Mouse (Mus musculus): Measurements from ENCODE around the gene Myadml2. TPM values are rescaled to one million over a fixed set of nuclear protein-coding genes. Genes with fewer than 3 reads are reported as not detected.

The Myadml2 gene
- polyA plus RNA-seq (2012; fragmentation: generic; extraction: Trizol) = not detected

DNA sequence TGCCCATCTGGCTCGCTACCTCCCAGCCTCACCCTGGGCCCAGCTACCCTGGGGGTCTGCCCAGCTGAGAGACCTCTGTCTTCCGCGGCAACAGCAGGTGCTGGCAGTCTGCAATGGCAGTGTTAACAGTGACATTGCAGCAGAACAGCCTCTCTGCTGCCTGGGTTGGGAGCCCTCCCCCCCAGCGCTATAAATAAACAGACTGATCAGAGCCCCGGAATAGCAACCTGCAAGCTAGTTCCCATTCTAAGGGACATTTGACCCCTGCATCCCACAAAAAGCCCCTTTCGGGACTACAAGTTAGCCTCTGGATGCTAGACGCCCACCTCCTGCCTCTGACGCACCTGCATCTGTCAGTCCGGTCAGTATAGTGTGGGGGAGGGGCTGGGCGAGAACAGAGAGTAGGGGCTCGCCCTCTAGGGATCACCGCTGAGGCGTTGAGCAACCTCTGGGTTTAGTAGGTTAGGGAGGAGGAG lies at the start of gene Myadml2:
Myadml2 (minus strand) TSS at position 158 of the 476 bp plus-strand sequence.

DNA sequence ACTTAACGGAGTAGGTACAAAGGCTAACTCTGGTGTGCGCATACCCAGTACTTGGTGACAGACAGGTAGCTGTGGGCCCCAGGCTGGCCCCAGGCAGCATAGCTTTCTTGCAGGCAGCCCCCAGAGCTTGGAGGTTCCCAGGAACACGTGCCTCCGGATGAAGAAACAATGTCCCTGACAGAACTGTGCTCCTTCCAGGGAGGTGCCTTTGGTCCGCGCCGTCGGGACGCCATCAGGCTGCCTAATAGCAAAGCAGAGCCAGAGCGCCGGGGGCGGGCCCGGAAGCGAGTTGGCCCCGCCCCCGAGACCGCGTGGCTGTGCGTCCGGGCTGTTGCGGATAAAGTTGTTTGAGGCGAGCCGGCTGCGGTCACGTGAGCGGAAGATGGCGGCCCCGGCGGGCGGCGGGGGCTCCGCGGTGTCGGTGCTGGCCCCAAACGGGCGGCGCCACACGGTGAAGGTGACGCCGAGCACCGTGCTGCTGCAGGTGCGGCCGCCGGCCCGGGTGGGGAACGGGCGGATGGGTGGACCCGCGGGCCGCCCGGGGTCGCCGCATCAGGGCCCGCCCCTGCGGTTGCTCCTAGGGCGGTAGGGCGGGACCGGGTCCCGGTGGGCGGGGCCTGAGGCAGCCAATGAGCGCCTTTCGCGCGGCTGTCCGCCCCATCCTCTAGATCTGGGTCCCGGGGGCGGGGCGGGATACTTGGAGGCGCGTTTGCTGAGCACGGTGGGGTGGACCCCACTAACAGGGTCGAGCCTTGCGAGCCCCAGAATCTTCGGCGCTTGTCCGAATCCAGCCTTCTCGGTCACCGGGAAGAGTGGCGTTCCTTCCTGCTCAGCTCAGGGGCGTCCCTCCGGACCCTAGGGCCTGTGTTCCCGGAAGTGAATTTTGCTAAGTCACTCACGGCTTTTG lies 25.0 kb upstream of the Myadml2 start, which contains the start of gene Aspscr1:
Aspscr1 (plus strand) TSS at position 287 of the 907 bp plus-strand sequence.

DNA sequence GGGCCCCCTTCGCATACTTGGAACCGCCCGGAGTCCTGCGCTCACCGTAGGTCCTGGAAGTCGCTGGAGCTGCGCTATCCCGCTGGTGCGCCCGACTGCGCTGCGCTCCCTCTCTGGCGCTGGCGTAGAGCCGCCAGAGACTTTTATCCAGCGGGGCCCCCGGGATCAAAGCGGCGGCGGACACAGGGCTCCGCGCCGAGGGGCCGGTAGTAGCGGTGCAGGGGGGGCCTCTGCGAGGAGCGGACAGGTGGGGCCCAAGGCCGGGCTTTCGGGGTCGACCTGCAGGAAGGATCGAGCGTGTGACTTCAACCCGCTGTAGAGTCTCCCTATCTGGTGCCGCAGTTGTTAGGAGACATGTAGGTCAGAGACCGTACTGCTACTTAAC lies 13.1 kb upstream of the Myadml2 start, which contains the start of gene Notum:
Notum (minus strand) TSS at position 100 of the 385 bp plus-strand sequence.

DNA sequence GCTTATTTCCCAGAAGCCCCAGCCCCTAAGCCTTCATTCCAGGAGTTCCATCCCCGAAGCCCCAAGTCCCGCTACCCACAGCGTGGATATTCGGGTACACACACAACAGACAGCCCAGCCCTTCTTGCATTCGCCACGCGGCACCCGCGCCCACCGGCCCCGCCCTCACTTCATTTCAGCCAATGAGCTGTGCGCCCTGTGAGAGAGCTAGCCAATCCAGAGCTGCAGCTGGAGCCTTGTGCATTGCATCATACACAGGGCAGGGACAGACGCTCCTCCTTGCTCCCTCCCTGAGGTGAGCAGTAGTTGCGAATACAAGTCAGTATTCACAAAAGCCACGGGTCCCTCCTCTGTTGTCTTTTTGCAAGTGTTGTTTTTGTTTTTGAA lies 4.4 kb downstream of the Myadml2 start, which contains the start of gene Pycr1:
Pycr1 (minus strand) TSS at position 169 of the 387 bp plus-strand sequence.

DNA sequence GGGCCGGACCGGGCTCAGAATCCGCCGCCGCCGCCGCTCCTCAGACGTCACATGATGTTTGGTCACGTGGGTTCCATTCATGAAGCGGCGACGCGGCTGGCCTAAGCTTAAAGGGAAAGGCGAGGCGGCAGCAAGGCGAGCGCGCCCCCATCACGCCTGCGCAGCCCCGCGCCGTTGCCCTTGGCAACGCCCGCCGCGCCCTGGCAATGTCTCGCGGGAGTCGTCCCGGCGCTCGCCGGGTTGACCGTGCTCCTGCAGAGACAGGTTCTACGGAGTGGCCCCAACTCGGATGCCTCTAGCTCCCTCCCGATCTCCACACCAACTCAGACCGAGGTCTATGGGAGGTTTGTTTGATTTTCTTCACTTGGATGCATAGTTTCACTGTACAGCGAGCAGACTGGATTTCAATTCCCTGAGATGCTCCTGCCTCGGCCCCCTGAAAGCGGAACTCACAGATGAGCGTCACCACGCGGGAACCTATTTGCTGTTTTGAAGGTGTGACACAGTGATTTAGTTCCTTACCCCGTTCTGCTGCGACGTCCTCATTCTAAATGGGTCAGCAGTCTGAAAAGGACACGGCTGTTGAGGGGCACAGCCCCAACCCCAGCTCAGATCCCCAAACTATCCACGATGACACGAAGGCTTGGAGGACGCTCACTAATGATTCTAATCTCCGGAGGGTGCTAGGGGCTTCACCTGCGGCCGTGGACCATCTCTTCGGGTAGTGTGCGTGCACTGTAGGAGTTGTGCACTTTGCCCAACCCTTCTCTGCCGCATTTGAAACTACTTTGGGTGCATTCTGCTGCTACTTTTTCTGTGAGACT lies 14.2 kb downstream of the Myadml2 start, which contains the start of gene Mafg:
Mafg (minus strand) TSS at position 81 of the 824 bp plus-strand sequence.

GRCm38 (mm10) chr11:120625152-120625775 lies 22.7 kb downstream of the Myadml2 start, which contains the start of gene Sirt7:
Sirt7 (minus strand) TSS chr11:120625240.

GRCm38 (mm10) chr11:120617519-120618112 lies 30.3 kb downstream of the Myadml2 start, which contains the start of gene Pcyt2:
Pcyt2 (minus strand) TSS chr11:120617936.

GRCm38 (mm10) chr11:120608241-120609034 lies 39.5 kb downstream of the Myadml2 start, which contains the start of gene Npb:
Npb (plus strand) TSS chr11:120608477.

GRCm38 (mm10) chr11:120598283-120598989 lies 49.5 kb downstream of the Myadml2 start, which contains the start of the genes Alyref and Anapc11:
Alyref (minus strand) TSS chr11:120598365.
Anapc11 (plus strand) TSS chr11:120598421.

Other genes with a start within 250 kb of the Myadml2 start
- gene Nploc4, start 210.4 kb downstream of the Myadml2 start, polyA plus RNA-seq (2012; fragmentation: generic; extraction: Trizol) = 10 to 100 TPM; 34.7 to 46.1 TPM
- gene Tspan10, start 205.5 kb downstream of the Myadml2 start, polyA plus RNA-seq (2012; fragmentation: generic; extraction: Trizol) = under 1 TPM in 1 of 2 experiments, not detected in 1; 0.02 TPM
- gene Pde6g, start 194.7 kb downstream of the Myadml2 start, polyA plus RNA-seq (2012; fragmentation: generic; extraction: Trizol) = 1 to 10 TPM in 1 of 2 experiments, under 1 TPM in 1; 0.06 to 1.0 TPM
- gene Oxld1, start 190.1 kb downstream of the Myadml2 start, polyA plus RNA-seq (2012; fragmentation: generic; extraction: Trizol) = 10 to 100 TPM; 18.6 to 34.7 TPM
- gene Ccdc137, start 190.0 kb downstream of the Myadml2 start, polyA plus RNA-seq (2012; fragmentation: generic; extraction: Trizol) = 10 to 100 TPM in 1 of 2 experiments, 1 to 10 TPM in 1; 7.9 to 22.4 TPM
- gene Arl16, start 180.6 kb downstream of the Myadml2 start, polyA plus RNA-seq (2012; fragmentation: generic; extraction: Trizol) = 10 to 100 TPM; 29.8 to 44.2 TPM
- 100 to 1,000 TPM; 146 to 509 TPM for gene Mrpl12, start 163.5 kb downstream of the Myadml2 start, polyA plus RNA-seq (2012; fragmentation: generic; extraction: Trizol)
- 100 to 1,000 TPM; 118 to 126 TPM for gene Slc25a10, start 156.3 kb downstream of the Myadml2 start, polyA plus RNA-seq (2012; fragmentation: generic; extraction: Trizol)
- gene Gcgr, start 117.5 kb downstream of the Myadml2 start, polyA plus RNA-seq (2012; fragmentation: generic; extraction: Trizol) = under 1 TPM in 1 of 2 experiments, not detected in 1; 0.08 TPM
- 100 to 1,000 TPM; 245 to 382 TPM for gene Mcrip1, start 98.4 kb downstream of the Myadml2 start, polyA plus RNA-seq (2012; fragmentation: generic; extraction: Trizol)
- under 1 TPM; 0.25 to 0.63 TPM for gene Ppp1r27, start 97.0 kb downstream of the Myadml2 start, polyA plus RNA-seq (2012; fragmentation: generic; extraction: Trizol)
- 1,000 to 10,000 TPM in 1 of 2 experiments, 100 to 1,000 TPM in 1; 703 to 1,073 TPM for gene P4hb, start 74.9 kb downstream of the Myadml2 start, polyA plus RNA-seq (2012; fragmentation: generic; extraction: Trizol)
- gene Arhgdia, start 66.5 kb downstream of the Myadml2 start, polyA plus RNA-seq (2012; fragmentation: generic; extraction: Trizol) = 1,000 to 10,000 TPM; 1,146 to 2,128 TPM
- 100 to 1,000 TPM; 130 to 156 TPM for gene Alyref, start 49.8 kb downstream of the Myadml2 start, polyA plus RNA-seq (2012; fragmentation: generic; extraction: Trizol)
- 100 to 1,000 TPM; 274 to 500 TPM for gene Anapc11, start 49.7 kb downstream of the Myadml2 start, polyA plus RNA-seq (2012; fragmentation: generic; extraction: Trizol)
- 1 to 10 TPM in 1 of 2 experiments, under 1 TPM in 1; 0.29 to 1.2 TPM for gene Npb, start 39.7 kb downstream of the Myadml2 start, polyA plus RNA-seq (2012; fragmentation: generic; extraction: Trizol)
- 10 to 100 TPM; 34.5 to 72.4 TPM for gene Pcyt2, start 30.2 kb downstream of the Myadml2 start, polyA plus RNA-seq (2012; fragmentation: generic; extraction: Trizol)
- gene Sirt7, start 22.9 kb downstream of the Myadml2 start, polyA plus RNA-seq (2012; fragmentation: generic; extraction: Trizol) = 10 to 100 TPM; 18.6 to 29.5 TPM
- 10 to 100 TPM; 11.2 to 27.5 TPM for gene Mafg, start 14.6 kb downstream of the Myadml2 start, polyA plus RNA-seq (2012; fragmentation: generic; extraction: Trizol)
- 10 to 100 TPM; 15.8 to 35.0 TPM for gene Pycr1, start 4.4 kb downstream of the Myadml2 start, polyA plus RNA-seq (2012; fragmentation: generic; extraction: Trizol)
- 1 to 10 TPM; 5.1 to 6.4 TPM for gene Notum, start 13.0 kb upstream of the Myadml2 start, polyA plus RNA-seq (2012; fragmentation: generic; extraction: Trizol)
- gene Aspscr1, start 24.8 kb upstream of the Myadml2 start, polyA plus RNA-seq (2012; fragmentation: generic; extraction: Trizol) = 100 to 1,000 TPM; 116 to 219 TPM
- gene Cenpx, start 65.6 kb upstream of the Myadml2 start, polyA plus RNA-seq (2012; fragmentation: generic; extraction: Trizol) = 100 to 1,000 TPM in 1 of 2 experiments, 10 to 100 TPM in 1; 82.4 to 151 TPM
- gene Lrrc45, start 65.8 kb upstream of the Myadml2 start, polyA plus RNA-seq (2012; fragmentation: generic; extraction: Trizol) = 10 to 100 TPM; 13.4 to 31.9 TPM
- 10 to 100 TPM in 1 of 2 experiments, under 1 TPM in 1; 0.85 to 12.5 TPM for gene Rac3, start 73.3 kb upstream of the Myadml2 start, polyA plus RNA-seq (2012; fragmentation: generic; extraction: Trizol)
- 100 to 1,000 TPM; 170 to 223 TPM for gene Dcxr, start 79.1 kb upstream of the Myadml2 start, polyA plus RNA-seq (2012; fragmentation: generic; extraction: Trizol)
- gene Cbr2, start 84.0 kb upstream of the Myadml2 start, polyA plus RNA-seq (2012; fragmentation: generic; extraction: Trizol) = 1,000 to 10,000 TPM in 1 of 2 experiments, 100 to 1,000 TPM in 1; 150 to 1,096 TPM
- 1,000 to 10,000 TPM in 1 of 2 experiments, 10 to 100 TPM in 1; 83.4 to 2,207 TPM for gene Hmga1b, start 114.6 kb upstream of the Myadml2 start, polyA plus RNA-seq (2012; fragmentation: generic; extraction: Trizol)
- gene Rfng, start 136.0 kb upstream of the Myadml2 start, polyA plus RNA-seq (2012; fragmentation: generic; extraction: Trizol) = 10 to 100 TPM; 36.7 to 58.4 TPM
- 100 to 1,000 TPM; 221 to 278 TPM for gene Gps1, start 136.1 kb upstream of the Myadml2 start, polyA plus RNA-seq (2012; fragmentation: generic; extraction: Trizol)
- gene Dus1l, start 148.2 kb upstream of the Myadml2 start, polyA plus RNA-seq (2012; fragmentation: generic; extraction: Trizol) = 10 to 100 TPM; 56.8 to 85.8 TPM
- gene Fasn, start 176.4 kb upstream of the Myadml2 start, polyA plus RNA-seq (2012; fragmentation: generic; extraction: Trizol) = 100 to 1,000 TPM; 217 to 230 TPM

Measured in C3H10T1/2 (cell line).